ENCODE assay signal across 18 mouse cellular contexts in the genomic region with DNA sequence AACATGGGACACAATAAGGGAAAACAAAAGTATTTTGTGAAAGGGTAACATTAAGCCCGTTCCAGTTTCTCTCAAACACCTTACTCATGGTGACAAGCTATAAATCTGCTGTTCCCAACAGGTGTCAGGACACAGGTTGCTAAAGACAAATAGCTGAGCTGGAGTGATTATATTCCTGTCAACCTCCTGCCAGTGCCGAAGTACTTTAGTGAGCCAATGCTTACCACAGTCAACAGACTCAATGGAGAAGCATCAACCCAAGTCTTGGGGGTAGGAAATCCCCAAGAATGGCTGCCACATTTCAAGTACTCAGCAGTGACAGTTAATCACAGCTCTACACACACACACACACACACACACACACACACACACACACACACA.
DNase-seq lines count a peak whose midpoint lies in the region; ATAC-seq lines count a peak whose summit lies in the region.
"Had no signal": no experiment of that assay in that cellular context is flagged by ENCODE, and none has a peak within 500 bp of the region (broad histone marks: within the 10 kb centered on the region; RNA-seq: fewer than 3 reads in every experiment).

No protein-coding gene starts in this region.

- H3K27me3 ChIP-seq in neural tube, embryonic 11.5 days (ENCODE audit: control insufficient read depth, insufficient read depth, low read length) = no peaks in the 10 kb centered on the region
- no peaks in the 10 kb centered on the region for H3K27me3 ChIP-seq in hindbrain, embryonic 14.5 days (ENCODE audit: control insufficient read depth, insufficient read depth, low read length)
- no peaks in the 10 kb centered on the region for H3K27me3 ChIP-seq in midbrain, embryonic 14.5 days (ENCODE audit: control insufficient read depth, insufficient read depth, low read length)
- H3K27me3 ChIP-seq: embryonic facial prominence, embryonic 13.5 days had no signal

- no peak for DNase-seq in neural tube, embryonic 11.5 days (ENCODE audit: low spot score)
- DNase-seq in neural tube, embryonic 10.5 days (ENCODE audit: extremely low spot score, low spot score) = no peak
- DNase-seq in hindbrain, embryonic 14.5 days (ENCODE audit: low spot score) = no peak
- no peak for DNase-seq in midbrain, embryonic 14.5 days
- DNase-seq in T-cell, adult 2 months (ENCODE audit: low spot score) = no peak
- no peak for DNase-seq in spleen, postnatal 14 days (ENCODE audit: low spot score in 2 of 2)
- DNase-seq in cerebellum, postnatal 10 days = no peak
- DNase-seq in right cerebral cortex, adult 18-20 months = no peak
- DNase-seq: adrenal gland, postnatal 14 days; cerebellum, adult 8-10 months; heart, adult 18-20 months; kidney, adult 9 months; lung, adult 2 months had no signal

- no peak overlapping the region for H3K4me2 ChIP-seq in neural tube, embryonic 11.5 days (ENCODE audit: low read depth)
- no peak overlapping the region for H3K4me2 ChIP-seq in hindbrain, embryonic 14.5 days (replicated peaks)
- no peak overlapping the region for H3K4me2 ChIP-seq in midbrain, embryonic 14.5 days (ENCODE audit: low read length)
- H3K4me2 ChIP-seq: embryonic facial prominence, embryonic 13.5 days; liver, embryonic 11.5 days had no signal

- H3K9me3 ChIP-seq in neural tube, embryonic 11.5 days (ENCODE audit: control insufficient read depth, low read length) = no peaks in the 10 kb centered on the region
- H3K9me3 ChIP-seq in hindbrain, embryonic 14.5 days (ENCODE audit: control insufficient read depth, low read length) = no peaks in the 10 kb centered on the region
- H3K9me3 ChIP-seq in midbrain, embryonic 14.5 days (ENCODE audit: control insufficient read depth, low read length) = no peaks in the 10 kb centered on the region
- H3K9me3 ChIP-seq: embryonic facial prominence, embryonic 13.5 days had no signal

- H3K9ac ChIP-seq in neural tube, embryonic 11.5 days (ENCODE audit: low read length) = no peak overlapping the region
- no peak overlapping the region for H3K9ac ChIP-seq in hindbrain, embryonic 14.5 days
- H3K9ac ChIP-seq in midbrain, embryonic 14.5 days (replicated peaks; ENCODE audit: low read length) = no peak overlapping the region
- H3K9ac ChIP-seq: embryonic facial prominence, embryonic 13.5 days had no signal

- no peak overlapping the region for H3K4me3 ChIP-seq in neural tube, embryonic 11.5 days (ENCODE audit: low read depth, low read length)
- H3K4me3 ChIP-seq in hindbrain, embryonic 14.5 days (replicated peaks; ENCODE audit: low read length) = no peak overlapping the region
- H3K4me3 ChIP-seq in midbrain, embryonic 14.5 days (replicated peaks; ENCODE audit: low read depth, low read length) = no peak overlapping the region
- H3K4me3 ChIP-seq: embryonic facial prominence, embryonic 13.5 days; gastrocnemius, adult 2 months had no signal

- ATAC-seq in neural tube, embryonic 11.5 days (ENCODE audit: insufficient read depth, low FRiP score, low TSS enrichment) = peak; percentile 31
- peak; percentile 41 for ATAC-seq in hindbrain, embryonic 14.5 days (ENCODE audit: low FRiP score)
- peak; percentile 22; the same call in 1 of the 2 replicates for ATAC-seq in midbrain, embryonic 14.5 days (ENCODE audit: low FRiP score, low TSS enrichment)
- ATAC-seq: activated CD4-positive, CD25-positive, alpha-beta regulatory T cell, adult 4 months had no signal

- peak overlapping the region; percentile 27; the same call in 1 of the 2 replicates for H3K27ac ChIP-seq in neural tube, embryonic 11.5 days (ENCODE audit: low read depth, low read length)
- peak overlapping the region; percentile 51; the same call in 1 of the 2 replicates for H3K27ac ChIP-seq in hindbrain, embryonic 14.5 days
- H3K27ac ChIP-seq in midbrain, embryonic 14.5 days (replicated peaks; ENCODE audit: low read depth, low read length) = peak overlapping the region; percentile 46
- H3K27ac ChIP-seq: embryonic facial prominence, embryonic 13.5 days; gastrocnemius, adult 2 months; stomach, postnatal 0 days had no signal

- no peaks in the 10 kb centered on the region for H3K36me3 ChIP-seq in neural tube, embryonic 11.5 days (ENCODE audit: control insufficient read depth, insufficient read depth, low read length)
- H3K36me3 ChIP-seq in hindbrain, embryonic 14.5 days (replicated peaks; ENCODE audit: control insufficient read depth, insufficient read depth) = 0 out of 2 replicates have a peak, but pooled peaks cover 3% of the 10 kb centered on the region
- H3K36me3 ChIP-seq in midbrain, embryonic 14.5 days (ENCODE audit: control insufficient read depth, insufficient read depth, low read length) = no peaks in the 10 kb centered on the region
- H3K36me3 ChIP-seq: embryonic facial prominence, embryonic 13.5 days had no signal

- 43% methylated on average over 2 of the region's 2 CpGs for WGBS in neural tube, embryonic 11.5 days
- WGBS in hindbrain, embryonic 14.5 days = 31% methylated on average over 2 of the region's 2 CpGs
- 12% methylated on average over 2 of the region's 2 CpGs for WGBS in midbrain, embryonic 14.5 days

- peaks cover 4% of the 10 kb centered on the region; the same call in 1 of the 2 replicates for H3K4me1 ChIP-seq in neural tube, embryonic 11.5 days (ENCODE audit: control insufficient read depth, insufficient read depth, low read length)
- H3K4me1 ChIP-seq in hindbrain, embryonic 14.5 days (replicated peaks; ENCODE audit: control insufficient read depth, insufficient read depth, low read length) = peaks cover 17% of the 10 kb centered on the region
- H3K4me1 ChIP-seq in midbrain, embryonic 14.5 days (ENCODE audit: control insufficient read depth, insufficient read depth, low read length) = peaks cover 19% of the 10 kb centered on the region
